Mouse (Mus musculus): ENCODE results near the gene Tmem260.

Gene Tmem260

GRCm38 (mm10) chr14:48482762-48483161 lies 36.8 kb downstream of the Tmem260 start:
- no peak for DNase-seq

- no peak for DNase-seq
Observed at GRCm38 (mm10) chr14:48493896-48494295, 48.0 kb downstream of the Tmem260 start.

GRCm38 (mm10) chr14:48502573-48502972 lies 56.6 kb downstream of the Tmem260 start:
- DNase-seq: no peak

GRCm38 (mm10) chr14:48503691-48504565 lies 58.0 kb downstream of the Tmem260 start:
- DNase-seq: no peak

GRCm38 (mm10) chr14:48504566-48504950 lies 58.6 kb downstream of the Tmem260 start:
- DNase-seq: no peak

- no peak for DNase-seq
Observed at GRCm38 (mm10) chr14:48505606-48506005, 59.7 kb downstream of the Tmem260 start.

GRCm38 (mm10) chr14:48507376-48507775 lies 61.5 kb downstream of the Tmem260 start:
- peak; percentile 15 for DNase-seq

GRCm38 (mm10) chr14:48509131-48509530 lies 63.2 kb downstream of the Tmem260 start:
- no peak for DNase-seq

- DNase-seq: no peak
Observed at GRCm38 (mm10) chr14:48513098-48513823, 67.3 kb downstream of the Tmem260 start.

- DNase-seq: no peak
Observed at GRCm38 (mm10) chr14:48513824-48514493, 68.0 kb downstream of the Tmem260 start.

GRCm38 (mm10) chr14:48514620-48515019 lies 68.7 kb downstream of the Tmem260 start:
- DNase-seq: no peak

GRCm38 (mm10) chr14:48515538-48515937 lies 69.6 kb downstream of the Tmem260 start:
- no peak for DNase-seq

- DNase-seq: no peak
Observed at GRCm38 (mm10) chr14:48523361-48523760, 77.4 kb downstream of the Tmem260 start.

- DNase-seq: peak; percentile 21
Observed at GRCm38 (mm10) chr14:48524135-48524534, 78.2 kb downstream of the Tmem260 start.

GRCm38 (mm10) chr14:48525055-48525454 lies 79.1 kb downstream of the Tmem260 start:
- DNase-seq: no peak

- DNase-seq: no peak
Observed at GRCm38 (mm10) chr14:48530629-48531028, 84.7 kb downstream of the Tmem260 start.

- DNase-seq: no peak
Observed at GRCm38 (mm10) chr14:48537795-48538766, 92.2 kb downstream of the Tmem260 start.

GRCm38 (mm10) chr14:48545166-48545565 lies 99.2 kb downstream of the Tmem260 start:
- DNase-seq: no peak

GRCm38 (mm10) chr14:48546009-48546408 lies 100.1 kb downstream of the Tmem260 start:
- DNase-seq: no peak

- no peak for DNase-seq
Observed at GRCm38 (mm10) chr14:48549703-48550102, 103.8 kb downstream of the Tmem260 start.

GRCm38 (mm10) chr14:48553216-48553615 lies 107.3 kb downstream of the Tmem260 start:
- no peak for DNase-seq

- DNase-seq: no peak
Observed at GRCm38 (mm10) chr14:48553754-48554153, 107.8 kb downstream of the Tmem260 start.

Data from layer of hippocampus, adult 9-11 months (tissue).